Mouse (Mus musculus) kidney, adult 2 months (tissue): ENCODE measurements around the gene Khdc3. TPM values are rescaled to one million over a fixed set of nuclear protein-coding genes. Genes with fewer than 3 reads are reported as not detected.
A peak's percentile ranks its signal among the peaks of the same experiment; 100 is the strongest.

Experiments used
- DNase-seq: peaks from one replicate; pipeline ENCODE4 v3.0.0; 2021
- H3K27ac ChIP-seq: fragments of 200-500 bp; 2 replicates; pipeline ENCODE4 v1.5.1; 2012; ENCODE audit warnings: low read depth, low read length, control low read depth, inconsistent platforms; ENCODE audit not compliant: insufficient read depth
- H3K27me3 ChIP-seq: fragments of 200-500 bp; replicated peaks from 2 replicates; pipeline ENCODE4 v1.6.1; 2012; ENCODE audit warnings: mild to moderate bottlenecking, moderate library complexity, low read length, inconsistent platforms; ENCODE audit not compliant: control insufficient read depth, insufficient read depth
- H3K36me3 ChIP-seq: fragments of 200-500 bp; 2 replicates; pipeline ENCODE4 v1.6.1; 2012; ENCODE audit warnings: mild to moderate bottlenecking, moderate library complexity, low read length, inconsistent platforms; ENCODE audit not compliant: control insufficient read depth, insufficient read depth
- H3K4me1 ChIP-seq: fragments of 200-500 bp; 2 replicates; pipeline ENCODE4 v1.6.1; 2011; ENCODE audit warnings: low read length; ENCODE audit not compliant: control insufficient read depth, insufficient read depth
- H3K4me3 ChIP-seq: fragments of 200-500 bp; 2 replicates; pipeline ENCODE4 v1.5.1; 2011; ENCODE audit warnings: mild to moderate bottlenecking, low read depth, low read length, control low read depth; ENCODE audit not compliant: insufficient read depth
- CTCF ChIP-seq: fragments of 200-500 bp; conservative IDR thresholded peaks from 2 replicates; pipeline ENCODE4 v1.5.1; 2011; ENCODE audit warnings: low read depth, mild to moderate bottlenecking, control low read depth, low read length, moderate library complexity, mixed read lengths; ENCODE audit not compliant: insufficient read depth, insufficient read length
- POLR2A ChIP-seq: fragments of 200-500 bp; IDR thresholded peaks from one replicate; pipeline ENCODE4 v1.6.1; 2011; ENCODE audit warnings: low read depth, low read length, control low read depth
- WGBS: fragments of 180-500 bp; shearing (Covaris S2); methylation state at CpG from one replicate; pipeline ENCODE4 v1.1.7; 2018; 5-methylcytosine and 5-hydroxymethylcytosine counted together
- polyA plus RNA-seq: library from polyadenylated mRNA; depleted of rRNA; stranded (reverse); fragments of >200 nt; gene quantifications from 2 replicates; pipeline ENCODE4 v1.2.3, GENCODE M21; 2012; rRNA removed

Gene Khdc3
- polyA plus RNA-seq: 0.07 and 0.19 TPM in 2 replicates

DNA sequence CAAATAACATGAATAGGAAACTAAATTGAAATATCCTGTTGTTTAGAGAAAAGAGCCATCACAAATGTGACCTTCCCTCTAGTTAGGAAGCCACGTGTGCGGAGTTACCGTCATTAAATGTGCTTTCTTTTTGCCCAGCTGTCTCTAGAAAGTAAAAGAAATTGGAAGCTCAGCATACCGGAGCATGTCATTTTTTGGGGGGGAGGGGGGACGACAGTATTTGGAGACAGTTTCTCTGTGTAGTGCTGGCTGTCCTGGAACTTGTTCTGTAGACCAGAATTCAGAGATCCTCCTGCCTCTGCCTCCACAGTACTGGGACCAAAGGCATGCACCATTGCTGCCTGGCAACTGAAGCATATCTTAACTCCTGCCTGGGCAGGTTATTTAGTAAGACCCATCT, at the start of gene Khdc3:
Gene Khdc3 (plus strand): TSS at position 301 of the 400 bp plus-strand sequence.
- no peak for DNase-seq
- Histone ChIP-seq H3K4me1 (no peaks in the 10 kb centered on the region), H3K27ac (no peak within 1 kb of the TSS), H3K27me3 (no peaks in the 10 kb centered on the region), H3K36me3 (no peaks in the 10 kb centered on the region), H3K4me3 (no peak within 1 kb of the TSS)
- WGBS: 88% methylated on average over 5 of the region's 5 CpGs
- TF ChIP-seq CTCF: no peak
- no peak for TF ChIP-seq POLR2A

DNA sequence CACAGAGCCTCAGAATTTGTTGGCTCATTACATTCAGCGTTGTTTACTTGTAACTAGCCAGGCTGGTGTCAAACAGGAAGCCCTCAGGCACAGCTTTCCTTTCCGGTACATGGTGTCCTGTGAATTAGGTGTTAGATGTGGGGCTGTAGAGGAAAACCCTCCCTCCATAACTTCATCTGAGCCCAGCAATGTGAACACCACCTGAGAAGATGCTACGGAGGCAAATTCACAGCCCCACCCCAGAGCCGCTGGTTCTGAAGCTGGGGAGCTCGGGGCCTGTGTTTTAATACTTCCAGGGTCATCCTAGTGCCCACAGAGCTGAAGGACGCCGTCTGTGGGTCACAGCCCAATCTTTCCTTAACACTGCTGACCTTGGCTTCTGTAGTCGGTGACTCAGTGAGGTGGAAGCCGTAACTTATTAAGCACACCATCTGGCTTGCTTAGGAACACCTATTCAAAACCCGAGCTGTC, 46.2 kb upstream of the Khdc3 start:
- Histone ChIP-seq H3K27ac (peak overlapping the region; percentile 73), H3K4me3 (no peak overlapping the region), H3K36me3 (no peaks in the 10 kb centered on the region), H3K4me1 (peaks cover 7% of the 10 kb centered on the region; the same call in 1 of the 2 replicates), H3K27me3 (no peaks in the 10 kb centered on the region)
- WGBS: 37% methylated on average over 10 of the region's 10 CpGs
- peak; percentile 70 for DNase-seq
- TF ChIP-seq CTCF (no peak), POLR2A (no peak)

GRCm38 (mm10) chr9:73059224-73059623, 42.4 kb upstream of the Khdc3 start:
- Histone ChIP-seq H3K36me3 (no peaks in the 10 kb centered on the region), H3K27me3 (no peaks in the 10 kb centered on the region), H3K4me3 (no peak overlapping the region), H3K27ac (no peak overlapping the region), H3K4me1 (peaks cover 5% of the 10 kb centered on the region; the same call in 1 of the 2 replicates)
- 93% methylated on average over 4 of the region's 4 CpGs for WGBS
- TF ChIP-seq POLR2A: no peak
- no peak for TF ChIP-seq CTCF
- no peak for DNase-seq

GRCm38 (mm10) chr9:73063621-73064290, 37.9 kb upstream of the Khdc3 start:
- no peak overlapping the region for H3K4me3 ChIP-seq
- peak overlapping the region; percentile 48 for H3K27ac ChIP-seq
- H3K4me1 ChIP-seq: peaks cover 6% of the 10 kb centered on the region; the same call in 1 of the 2 replicates
- WGBS: 46% methylated on average over 15 of the region's 15 CpGs
- H3K27me3 ChIP-seq: no peaks in the 10 kb centered on the region
- DNase-seq: peak; percentile 53
- H3K36me3 ChIP-seq: no peaks in the 10 kb centered on the region
- TF ChIP-seq CTCF: no peak
- TF ChIP-seq POLR2A: no peak

DNA sequence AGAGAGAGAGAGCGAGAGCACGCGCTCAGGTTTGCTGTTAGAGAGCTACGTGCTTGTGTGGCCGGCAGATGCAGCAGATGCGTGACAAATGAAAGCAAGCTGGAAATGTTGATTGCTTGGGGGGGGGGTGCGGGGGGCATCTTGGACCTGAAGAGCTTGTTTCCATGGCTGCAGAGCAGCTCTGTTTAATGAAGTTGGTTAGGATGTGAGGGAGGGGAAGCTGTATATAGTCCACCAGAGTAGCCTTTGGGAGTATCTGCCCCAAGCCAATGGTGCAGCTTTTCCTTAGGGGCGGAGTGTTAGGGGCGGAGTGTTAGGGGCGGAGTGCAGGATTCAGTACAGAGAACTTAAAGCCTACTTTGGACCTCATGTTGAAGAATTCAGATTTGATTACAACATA, 34.5 kb upstream of the Khdc3 start:
- peak; percentile 46 for DNase-seq
- Histone ChIP-seq H3K27me3 (no peaks in the 10 kb centered on the region), H3K4me3 (peak overlapping the region; percentile 3; the same call in 1 of the 2 replicates), H3K27ac (no peak overlapping the region), H3K4me1 (peaks cover 6% of the 10 kb centered on the region; the same call in 1 of the 2 replicates), H3K36me3 (no peaks in the 10 kb centered on the region)
- WGBS: 27% methylated on average over 10 of the region's 10 CpGs
- TF ChIP-seq POLR2A (no peak), CTCF (no peak)

GRCm38 (mm10) chr9:73068230-73068679, 33.4 kb upstream of the Khdc3 start:
- no peak for TF ChIP-seq POLR2A
- no peak for TF ChIP-seq CTCF
- Histone ChIP-seq H3K4me1 (peaks cover 6% of the 10 kb centered on the region; the same call in 1 of the 2 replicates), H3K27me3 (no peaks in the 10 kb centered on the region), H3K36me3 (no peaks in the 10 kb centered on the region), H3K27ac (peak overlapping the region; percentile 43; the same call in 1 of the 2 replicates), H3K4me3 (no peak overlapping the region)
- 25% methylated on average over 6 of the region's 6 CpGs for WGBS
- DNase-seq: peak; percentile 90

GRCm38 (mm10) chr9:73068688-73069087, 32.9 kb upstream of the Khdc3 start:
- Histone ChIP-seq H3K27ac (peak overlapping the region; percentile 47; the same call in 1 of the 2 replicates), H3K27me3 (no peaks in the 10 kb centered on the region), H3K4me1 (peaks cover 6% of the 10 kb centered on the region; the same call in 1 of the 2 replicates), H3K4me3 (no peak overlapping the region), H3K36me3 (no peaks in the 10 kb centered on the region)
- 58% methylated on average over 6 of the region's 6 CpGs for WGBS
- TF ChIP-seq POLR2A (no peak), CTCF (no peak)
- peak; percentile 41 for DNase-seq
